Mouse (Mus musculus): Measurements from ENCODE around the gene Pgap3.

Pgap3 gene

DNA sequence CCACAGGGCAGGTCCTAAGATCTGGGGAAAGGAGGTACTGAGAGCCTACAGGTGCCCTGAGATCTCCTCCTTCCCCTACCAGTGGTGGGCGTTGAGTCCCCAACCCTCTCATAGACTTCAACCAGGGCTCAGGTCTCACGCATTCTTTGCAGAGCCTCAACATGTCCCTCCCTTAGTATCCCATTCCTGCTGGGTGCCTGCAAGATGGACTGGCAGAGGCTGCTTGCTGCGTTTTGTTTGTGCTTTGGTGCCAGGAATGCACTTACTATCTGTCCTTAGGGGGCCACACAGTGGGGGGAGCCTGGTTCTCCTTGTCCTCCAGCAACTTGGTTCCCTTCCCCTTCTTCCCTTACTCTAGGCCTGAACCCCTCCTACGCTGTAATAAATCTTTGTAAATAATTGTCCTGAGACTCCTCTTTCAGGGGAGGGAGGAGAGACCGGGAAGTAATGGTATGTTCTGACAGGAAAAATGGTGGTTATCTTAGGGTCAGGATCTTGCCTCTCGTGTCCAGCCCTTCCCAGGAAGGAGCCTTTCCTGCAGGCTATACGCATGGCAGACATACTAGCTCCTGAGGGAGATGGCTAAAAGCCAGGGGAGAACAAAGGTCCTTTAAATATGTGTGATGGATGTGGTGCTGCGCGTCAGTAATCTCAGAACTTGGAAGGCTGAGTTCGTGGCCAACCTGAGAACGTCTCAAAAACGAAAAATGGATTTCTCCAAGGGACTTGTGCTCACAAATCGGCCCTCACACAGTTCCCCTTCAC is 42.7 kb downstream of the Pgap3 start:
- DNase-seq (ENCODE audit: low read depth, low spot score) = no peak

DNA sequence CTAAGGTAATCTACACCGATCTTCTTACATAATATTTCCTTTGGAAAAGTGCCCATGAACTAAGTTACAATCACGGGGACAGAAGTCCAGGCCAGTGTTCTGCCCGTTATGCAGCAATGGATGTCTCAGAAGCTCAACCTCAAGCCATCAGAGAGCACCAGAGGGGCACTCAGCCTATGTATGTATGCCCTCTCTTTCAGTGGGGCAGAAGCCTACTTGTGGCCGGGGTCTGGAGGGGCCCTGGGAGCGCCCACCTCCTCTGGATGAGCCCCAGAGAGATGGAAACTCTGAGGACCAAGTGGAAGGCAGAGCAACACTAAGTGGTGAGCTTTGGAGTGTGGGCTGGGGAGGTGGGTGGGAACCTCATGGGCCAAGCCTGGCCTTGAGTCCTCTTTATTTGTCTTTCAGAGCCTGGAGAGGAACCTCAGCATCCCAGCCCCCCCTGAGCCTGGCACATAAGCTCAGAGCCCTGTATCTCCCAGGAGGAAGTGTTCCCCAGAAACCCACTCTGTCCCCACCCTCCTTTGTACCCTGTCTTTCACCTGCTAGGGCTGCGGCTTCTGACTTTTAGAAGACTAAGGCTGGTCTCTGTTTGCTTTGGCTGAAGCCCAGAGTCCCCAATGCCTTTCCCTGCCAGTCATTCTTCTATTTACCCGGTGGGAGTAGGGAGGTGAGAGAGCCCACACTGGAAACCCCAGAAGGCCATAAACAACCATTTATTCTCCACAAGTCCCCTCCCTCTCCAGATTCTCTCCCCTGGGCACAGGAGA is 43.5 kb downstream of the Pgap3 start:
- DNase-seq (ENCODE audit: low read depth, low spot score) = no peak

DNA sequence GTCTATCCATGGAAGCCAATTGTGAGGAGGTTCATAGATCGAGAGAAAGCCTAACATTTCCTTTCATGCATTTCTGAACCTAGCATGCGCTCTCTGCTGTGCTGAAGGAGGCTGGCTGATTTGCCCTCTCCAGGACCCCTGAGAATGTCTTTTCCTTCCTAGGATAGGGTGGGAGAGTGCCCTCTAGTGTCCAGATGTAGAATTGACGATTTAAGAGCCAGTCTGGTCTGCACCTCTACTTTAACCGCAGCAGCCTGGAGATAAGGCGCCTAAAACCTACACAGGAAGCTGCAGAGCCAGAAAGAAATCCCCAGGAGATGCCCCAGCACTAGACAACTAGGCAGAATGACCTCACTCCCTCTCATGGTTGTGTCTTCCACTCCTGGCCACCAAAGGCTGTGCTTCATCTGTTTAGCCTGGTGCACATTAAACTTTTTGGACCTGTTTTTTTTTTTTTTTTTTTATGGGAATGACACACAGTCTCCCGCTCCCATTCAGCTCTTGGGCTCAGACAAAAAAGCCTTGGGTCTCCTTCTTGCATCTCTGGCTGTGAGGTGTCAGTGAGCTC is 44.5 kb downstream of the Pgap3 start:
- peak; percentile 65 for DNase-seq (ENCODE audit: low read depth, low spot score)

DNA sequence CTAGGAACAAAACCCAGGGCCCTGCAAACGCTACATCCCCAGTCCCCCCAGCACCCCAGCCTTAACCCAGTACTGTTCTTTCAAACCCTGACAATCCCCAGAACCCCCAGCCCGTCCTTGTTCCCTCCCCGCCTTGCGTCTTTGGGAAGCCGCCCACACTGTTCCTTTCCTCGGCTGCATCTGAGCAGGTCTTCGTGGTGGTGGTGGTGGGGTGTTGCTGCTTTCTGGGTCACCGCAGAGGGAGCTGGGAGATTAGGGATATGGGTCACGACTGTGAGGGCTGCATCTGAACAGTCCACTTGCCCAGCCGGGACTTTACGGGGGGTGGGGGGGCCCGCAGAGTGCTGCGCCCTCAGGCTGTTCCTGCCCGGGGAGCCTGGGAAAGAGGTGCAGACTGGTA is 45.8 kb downstream of the Pgap3 start:
- DNase-seq (ENCODE audit: low read depth, low spot score) = no peak

DNA sequence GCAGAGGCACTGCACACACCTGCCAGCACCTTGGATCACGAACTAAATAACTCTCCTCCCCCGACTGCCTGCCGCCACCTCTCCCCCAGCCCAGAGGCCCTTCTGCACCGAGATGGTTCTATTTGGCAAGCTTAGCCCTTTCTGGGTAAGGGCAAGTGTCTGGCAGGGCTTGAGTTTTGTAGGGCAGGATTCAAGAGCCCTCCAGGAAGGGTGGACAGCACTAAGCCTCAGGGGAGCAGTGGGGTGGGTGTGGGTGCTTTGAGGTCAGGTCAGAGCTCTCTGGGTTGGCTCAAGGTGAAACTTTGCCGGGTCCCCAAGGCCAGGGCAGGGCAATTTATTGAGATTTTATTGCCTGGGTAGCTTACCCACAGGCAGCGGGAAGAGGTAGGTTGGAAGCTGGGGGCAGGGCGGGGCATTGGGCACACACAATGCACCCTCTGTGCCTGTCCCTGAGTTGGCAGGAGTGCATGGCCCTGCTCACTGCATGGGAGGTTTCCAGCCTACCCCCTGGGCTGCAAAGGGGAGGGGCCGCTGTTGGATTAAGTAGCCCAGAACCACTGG is 46.6 kb downstream of the Pgap3 start:
- no peak for DNase-seq (ENCODE audit: low read depth, low spot score)

DNA sequence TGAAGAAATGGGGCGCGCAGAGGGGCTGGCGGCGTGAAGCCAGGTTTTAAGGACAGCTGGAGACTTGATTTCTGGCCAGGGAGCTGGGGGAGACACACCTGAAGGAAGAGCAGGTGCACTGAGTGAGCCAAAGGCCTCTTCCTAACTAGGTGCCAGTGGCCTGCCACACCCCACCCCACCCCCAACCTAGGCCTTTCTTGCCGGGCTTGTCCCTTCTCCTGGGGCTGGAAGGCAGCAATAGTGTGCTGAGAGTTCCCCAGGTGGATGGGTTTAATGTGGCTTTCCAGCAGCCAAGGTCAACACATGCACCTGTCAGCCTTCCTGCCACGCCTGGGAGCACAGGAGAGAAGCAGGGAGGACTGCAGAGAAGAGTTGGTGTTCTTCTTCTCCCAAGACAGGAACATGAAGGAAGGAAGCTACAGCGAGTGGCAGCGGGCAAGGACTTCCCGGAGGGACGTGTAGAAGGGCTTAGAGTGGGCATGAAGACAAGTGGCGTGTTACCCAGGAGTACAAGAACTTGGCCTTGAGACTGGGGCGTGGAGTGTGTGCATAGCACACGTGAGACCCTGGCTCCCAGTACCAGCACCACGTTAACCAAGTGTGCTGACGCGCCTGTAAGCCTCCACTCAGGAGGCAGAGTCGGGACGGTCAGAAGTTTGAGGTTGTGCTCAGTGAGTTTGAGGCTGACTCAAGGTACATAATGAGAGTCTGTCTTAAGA is 47.9 kb downstream of the Pgap3 start:
- DNase-seq (ENCODE audit: low read depth, low spot score) = no peak

DNA sequence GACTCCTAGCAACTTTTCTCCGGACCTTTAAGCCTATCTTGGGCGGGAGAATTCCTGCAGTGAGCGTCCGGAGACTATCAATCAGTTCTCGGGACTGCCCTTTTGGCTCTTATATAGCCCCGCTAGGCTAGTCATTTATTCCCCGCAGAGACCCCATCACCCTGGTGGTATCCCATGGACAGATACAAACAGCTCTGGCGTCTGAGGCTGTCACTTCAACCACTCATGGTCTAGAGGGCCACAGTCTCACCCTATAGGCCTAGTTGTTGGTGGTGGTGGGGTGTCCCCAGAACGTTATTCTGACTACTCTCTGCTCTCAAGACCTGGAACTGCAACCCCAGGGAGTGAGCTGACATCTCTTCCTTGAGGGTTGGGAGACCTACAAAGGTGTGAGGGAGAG is 51.0 kb downstream of the Pgap3 start:
- no peak for DNase-seq (ENCODE audit: low read depth, low spot score)

DNA sequence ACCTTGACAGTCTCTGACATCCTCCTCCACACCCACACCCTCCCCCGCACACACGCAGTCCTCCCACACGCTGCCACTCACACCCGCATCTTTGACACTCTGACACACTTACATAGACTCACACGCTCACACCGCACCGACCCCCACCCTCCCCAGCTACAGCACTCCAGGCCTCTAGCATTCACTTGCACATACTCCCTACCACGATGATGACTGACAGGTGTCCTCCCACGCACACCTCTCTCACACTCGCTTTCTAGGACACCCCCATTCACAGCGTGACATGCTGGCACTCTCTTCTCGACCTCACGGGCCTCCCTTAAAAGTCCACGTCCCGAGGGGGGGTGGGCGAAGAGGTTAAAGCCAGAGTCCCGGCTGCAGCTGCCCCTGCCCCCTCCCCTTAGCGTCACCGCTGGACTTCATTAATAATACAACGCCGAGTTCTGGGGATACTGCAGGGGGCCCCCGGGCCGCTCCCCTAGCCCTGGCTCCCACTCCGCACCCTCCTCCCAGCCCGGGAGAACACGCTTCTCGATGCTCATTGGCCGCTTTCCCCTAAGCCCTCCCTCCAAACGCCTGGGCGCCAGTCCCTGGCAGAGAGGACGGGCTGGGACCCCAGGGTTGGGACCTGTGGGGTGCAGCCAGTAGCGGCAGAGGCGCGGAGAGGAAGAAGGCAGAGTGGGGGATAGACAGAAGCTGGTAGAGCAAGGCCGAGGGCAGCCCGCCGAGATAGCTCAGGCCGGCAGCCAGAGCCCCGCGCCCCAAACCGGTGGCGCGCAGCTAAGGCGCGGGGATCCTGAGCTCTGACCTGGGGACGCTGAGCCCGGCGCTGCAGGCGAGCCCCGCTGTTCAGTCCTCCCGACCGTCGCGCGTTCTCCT is 52.0 kb downstream of the Pgap3 start, which contains the start of gene Ppp1r1b:
Ppp1r1b (plus strand) TSS at position 322 of the 879 bp plus-strand sequence.
- no peak for DNase-seq (ENCODE audit: low read depth, low spot score)

DNA sequence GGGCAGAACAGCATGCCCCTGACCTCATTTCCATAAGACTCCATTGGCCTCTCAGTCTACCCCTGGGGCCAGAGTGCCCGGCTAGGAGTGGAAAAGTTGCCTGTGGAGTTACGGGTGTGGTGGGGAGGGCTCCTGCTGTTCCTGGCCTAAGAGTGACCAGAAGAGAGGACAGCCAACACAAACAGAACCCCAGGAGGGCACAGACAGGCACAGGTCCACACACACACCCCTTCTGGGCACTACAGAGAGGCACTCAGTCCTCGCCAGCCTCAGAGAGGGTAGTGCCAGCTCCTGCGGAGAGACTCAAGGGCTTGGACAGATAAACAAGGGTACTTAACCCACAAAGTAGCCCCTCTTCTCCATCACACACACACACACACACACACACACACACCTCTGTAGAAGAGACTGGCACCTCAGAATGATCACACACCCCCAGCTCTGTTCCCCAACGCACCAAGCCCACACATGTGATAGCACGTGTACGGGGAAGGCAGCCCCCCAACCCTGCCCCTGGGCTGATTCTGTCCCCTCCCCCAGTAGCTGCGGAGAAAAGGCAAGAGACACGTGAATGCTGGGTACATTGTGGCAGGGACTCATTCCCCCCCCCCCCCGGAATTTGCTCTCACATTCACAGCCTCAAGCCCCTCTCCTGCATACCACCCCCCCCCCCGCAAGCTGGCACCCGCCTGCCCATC is 52.8 kb downstream of the Pgap3 start:
- DNase-seq (ENCODE audit: low read depth, low spot score) = no peak

DNA sequence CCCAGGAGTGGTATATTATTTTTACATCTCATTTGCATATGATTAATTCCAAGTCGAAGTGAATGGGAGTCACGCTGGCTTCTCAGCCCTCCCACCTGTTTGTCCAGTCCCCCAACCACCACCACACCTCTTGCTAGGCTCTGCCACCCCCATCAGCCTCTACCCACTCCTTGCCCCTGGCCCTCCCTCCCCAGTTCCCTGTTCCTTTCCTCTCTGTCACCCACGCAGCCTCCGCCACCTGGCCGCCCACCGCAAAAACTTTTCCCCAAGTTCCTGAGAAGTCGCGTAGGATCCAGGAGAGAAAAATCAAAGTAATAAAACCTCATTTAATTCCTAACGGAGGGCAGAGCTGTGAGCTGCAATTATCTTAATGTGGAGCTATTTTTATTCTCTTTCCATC is 54.1 kb downstream of the Pgap3 start:
- DNase-seq (ENCODE audit: low read depth, low spot score) = no peak

DNA sequence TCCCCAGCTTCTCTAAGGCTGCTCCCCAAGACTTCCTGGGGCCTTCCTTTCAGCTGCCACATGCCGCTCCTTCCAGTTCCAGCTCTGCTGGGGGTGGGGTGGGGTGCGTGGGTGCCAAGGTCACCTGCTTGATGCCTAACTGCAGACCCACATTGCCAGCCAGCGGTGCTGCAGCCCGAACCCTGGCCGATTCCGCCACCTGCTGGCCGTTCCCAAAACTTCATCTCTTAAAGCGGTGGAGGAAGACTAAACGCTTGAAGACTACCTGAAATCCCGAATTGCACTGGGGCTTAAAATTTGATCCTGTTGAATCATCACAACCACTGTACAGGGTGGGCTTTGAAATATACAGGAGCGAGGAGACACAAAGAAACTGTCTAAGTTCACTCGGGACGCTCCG is 55.0 kb downstream of the Pgap3 start:
- no peak for DNase-seq (ENCODE audit: low read depth, low spot score)

DNA sequence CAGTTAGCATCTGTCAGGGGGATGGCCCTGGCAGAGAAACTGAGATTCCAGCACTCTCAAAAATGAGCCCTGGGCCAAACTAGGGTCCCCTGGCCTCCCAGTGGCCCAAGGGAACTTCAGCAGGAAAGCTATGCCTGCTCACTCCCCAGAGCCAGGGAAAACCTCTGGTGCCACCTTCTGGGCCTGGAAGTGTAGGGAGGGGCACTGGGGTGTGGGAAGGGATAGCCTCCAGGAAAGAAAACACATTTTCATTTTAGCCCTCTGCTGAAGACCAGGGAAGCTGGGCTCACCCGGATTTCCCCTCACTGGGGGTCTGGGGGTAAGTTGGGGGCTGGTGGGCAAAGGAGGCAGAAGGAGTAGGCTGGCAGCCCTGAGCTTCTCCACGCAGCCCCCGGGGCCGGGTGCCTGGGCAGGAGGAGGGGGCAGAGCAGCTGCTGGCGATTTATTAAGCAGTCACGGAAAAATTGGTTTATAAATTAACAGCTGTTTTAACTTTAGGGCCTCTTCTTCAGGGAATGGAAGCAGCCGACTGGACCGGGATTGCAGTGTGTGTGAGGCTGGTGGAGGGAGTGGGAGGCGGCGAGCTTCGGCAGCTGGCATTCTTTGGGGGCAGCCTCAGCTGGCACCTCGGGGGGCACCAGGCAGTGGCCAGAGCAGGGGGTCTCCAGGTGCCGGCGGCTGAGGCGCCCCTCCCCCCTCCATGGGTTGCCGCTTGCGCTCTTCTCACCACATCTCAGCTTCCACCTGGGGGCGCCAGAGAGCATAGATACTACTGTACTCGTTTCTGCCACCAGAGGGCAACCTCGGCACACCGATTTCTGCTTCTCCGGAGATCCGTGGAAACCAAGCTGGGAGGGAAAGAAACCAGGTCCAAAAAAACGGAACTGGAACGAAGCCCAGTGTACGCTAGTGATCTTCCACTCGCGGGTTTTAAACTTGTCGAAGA is 58.0 kb downstream of the Pgap3 start:
- DNase-seq (ENCODE audit: low read depth, low spot score) = peak; percentile 87

DNA sequence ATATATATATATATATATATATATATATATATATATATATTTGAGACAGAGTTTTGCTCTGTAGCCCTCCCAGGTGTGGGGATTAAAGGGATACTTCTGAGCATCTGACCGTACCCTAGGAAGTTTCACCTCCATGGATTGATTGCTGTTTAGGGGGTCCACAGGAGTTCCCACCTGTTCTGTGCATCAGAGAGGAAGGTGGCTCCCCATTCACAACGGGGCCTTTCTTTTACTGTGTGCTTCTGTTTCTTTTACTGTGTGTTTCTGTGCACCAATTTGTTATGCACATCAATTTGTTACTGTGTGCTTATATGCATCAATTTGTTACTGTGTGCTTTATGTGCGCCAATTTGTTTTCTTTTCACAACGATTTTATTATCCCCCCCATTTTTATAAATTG is 59.1 kb downstream of the Pgap3 start:
- DNase-seq (ENCODE audit: low read depth, low spot score) = no peak

DNA sequence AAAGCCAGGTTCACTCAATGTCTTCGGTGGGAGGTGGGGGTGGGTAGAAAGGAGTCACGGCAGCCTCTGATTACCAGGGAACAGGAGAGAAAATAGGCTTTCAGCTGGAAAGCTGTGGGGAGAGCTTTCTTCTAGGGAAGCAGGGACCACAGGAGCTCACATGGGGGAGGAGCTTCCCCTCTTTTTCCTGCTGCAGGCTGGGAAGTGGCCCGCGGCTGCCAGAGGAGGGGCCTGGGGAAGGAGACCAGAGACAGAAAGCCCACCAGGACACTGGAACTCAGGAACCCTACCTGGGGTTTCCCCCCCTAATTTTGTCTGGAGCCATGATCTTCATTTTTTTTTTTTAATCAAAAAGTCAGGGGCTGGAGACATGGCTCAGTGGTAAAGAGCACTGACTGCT is 59.7 kb downstream of the Pgap3 start:
- DNase-seq (ENCODE audit: low read depth, low spot score) = no peak

DNA sequence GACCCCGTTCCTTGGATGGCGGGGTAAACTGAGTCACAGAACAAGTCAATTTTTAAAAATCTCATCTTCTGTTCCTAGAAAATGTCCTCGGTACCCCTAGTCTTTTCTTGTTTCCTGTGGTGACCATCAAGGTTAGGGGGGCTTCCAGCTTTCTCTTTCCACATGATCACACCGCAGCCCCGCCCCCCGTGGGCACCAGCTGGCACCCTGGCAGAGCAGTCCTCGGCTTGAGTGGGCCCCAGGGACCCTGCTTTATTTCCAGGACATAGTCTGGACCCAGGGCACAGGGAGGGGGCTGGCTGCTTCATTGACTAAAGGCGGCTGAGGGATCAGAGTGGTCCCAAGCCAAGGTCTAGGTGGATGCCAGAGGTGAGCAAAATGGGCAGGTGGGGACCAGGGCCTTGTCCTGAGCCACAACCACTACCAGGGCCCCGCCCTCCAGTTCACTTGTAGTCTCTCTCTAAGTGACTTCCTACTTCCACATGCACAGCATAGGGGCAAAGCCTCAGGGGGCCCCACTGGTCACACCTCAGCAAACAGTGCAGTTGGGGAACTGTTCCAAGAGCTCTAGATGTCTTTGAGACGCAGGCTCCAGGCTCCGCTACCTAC is 60.5 kb downstream of the Pgap3 start:
- DNase-seq (ENCODE audit: low read depth, low spot score) = no peak

DNA sequence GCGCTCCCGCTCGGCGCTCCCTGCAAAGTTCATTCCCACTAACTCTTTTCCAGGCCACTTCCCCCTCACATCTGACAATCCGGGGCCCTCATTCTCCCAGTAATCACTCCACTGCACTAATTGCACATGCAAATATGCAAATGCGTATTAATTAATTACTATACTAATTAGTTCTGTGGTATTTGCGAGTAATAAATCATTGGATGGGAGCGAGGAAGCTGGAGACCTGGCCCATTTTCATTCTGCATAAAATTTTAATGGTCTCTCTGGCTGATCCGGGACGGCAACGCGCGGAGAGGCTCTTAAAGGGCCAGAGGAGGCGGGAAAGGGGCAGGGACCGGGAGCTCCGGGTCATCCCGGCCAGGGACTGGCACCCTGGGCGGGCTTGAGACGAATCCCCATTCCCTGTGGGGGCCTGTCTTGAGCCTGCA is 61.2 kb downstream of the Pgap3 start:
- DNase-seq (ENCODE audit: low read depth, low spot score) = no peak

Data from retina, postnatal 7 days (tissue).